Mouse (Mus musculus) frontal cortex, adult (tissue): ENCODE data around the gene Slc22a14.
"Not testable (repeated sequence)": the region's sequence is repeated elsewhere in the genome, so short reads cannot be mapped to it uniquely, and the experiment has no call there.

ENCODE experiments used
- ATAC-seq: cut with Nextera tagmentation; 2 replicates; pipeline ENCODE4 v1.9.2; 2017; ENCODE audit warnings: mild to moderate bottlenecking, moderate library complexity, mixed read lengths; ENCODE audit not compliant: low TSS enrichment

Slc22a14 gene

GRCm38 (mm10) chr9:119263067-119263466, 102.3 kb downstream of the Slc22a14 start:
- ATAC-seq, result no peak

- no peak for ATAC-seq
Observed at GRCm38 (mm10) chr9:119260825-119261224, 104.5 kb downstream of the Slc22a14 start.

- no peak for ATAC-seq
Observed at GRCm38 (mm10) chr9:119258785-119259184, 106.6 kb downstream of the Slc22a14 start.

- ATAC-seq, result no peak
Observed at GRCm38 (mm10) chr9:119258128-119258527, 107.2 kb downstream of the Slc22a14 start.

GRCm38 (mm10) chr9:119256161-119256560, 109.2 kb downstream of the Slc22a14 start:
- no peak for ATAC-seq

GRCm38 (mm10) chr9:119255096-119255495, 110.3 kb downstream of the Slc22a14 start:
- no peak for ATAC-seq

- no peak for ATAC-seq
Observed at GRCm38 (mm10) chr9:119254187-119254586, 111.2 kb downstream of the Slc22a14 start.

GRCm38 (mm10) chr9:119247996-119248395, 117.4 kb downstream of the Slc22a14 start:
- no peak for ATAC-seq

GRCm38 (mm10) chr9:119246826-119247225, 118.5 kb downstream of the Slc22a14 start:
- no peak for ATAC-seq

GRCm38 (mm10) chr9:119243981-119244380, 121.4 kb downstream of the Slc22a14 start:
- no peak for ATAC-seq

- ATAC-seq, result no peak
Observed at GRCm38 (mm10) chr9:119241169-119241865, 124.0 kb downstream of the Slc22a14 start.

- peak; percentile 50; the same call in 1 of the 2 replicates for ATAC-seq
Observed at GRCm38 (mm10) chr9:119240286-119240997, 124.9 kb downstream of the Slc22a14 start.

GRCm38 (mm10) chr9:119239274-119239673, 126.1 kb downstream of the Slc22a14 start:
- no peak for ATAC-seq

GRCm38 (mm10) chr9:119238796-119239195, 126.6 kb downstream of the Slc22a14 start:
- no peak for ATAC-seq

GRCm38 (mm10) chr9:119231552-119231951, 133.8 kb downstream of the Slc22a14 start:
- ATAC-seq, result no peak

- no peak for ATAC-seq
Observed at GRCm38 (mm10) chr9:119230829-119231228, 134.5 kb downstream of the Slc22a14 start.

- no peak for ATAC-seq
Observed at GRCm38 (mm10) chr9:119220249-119220648, 145.1 kb downstream of the Slc22a14 start.

- ATAC-seq, result no peak
Observed at GRCm38 (mm10) chr9:119219667-119220066, 145.7 kb downstream of the Slc22a14 start.

- ATAC-seq, result not testable (repeated sequence)
Observed at GRCm38 (mm10) chr9:119215341-119215740, 150.0 kb downstream of the Slc22a14 start.

GRCm38 (mm10) chr9:119214601-119215000, 150.8 kb downstream of the Slc22a14 start:
- ATAC-seq, result no peak

- ATAC-seq, result no peak
Observed at GRCm38 (mm10) chr9:119212996-119213395, 152.4 kb downstream of the Slc22a14 start.

GRCm38 (mm10) chr9:119208998-119209397, 156.4 kb downstream of the Slc22a14 start, which contains the start of gene Slc22a13:
Gene Slc22a13, minus strand, starts transcription at chr9:119209098.
- no peak for ATAC-seq

GRCm38 (mm10) chr9:119207113-119207512, 158.2 kb downstream of the Slc22a14 start:
- ATAC-seq, result no peak
